Mouse (Mus musculus) ES-E14 (cell line): Measurements from ENCODE around the gene Pik3r6.

ENCODE experiments used
- HCFC1 ChIP-seq: IDR thresholded peaks from 2 replicates; pipeline ENCODE4 v1.6.1; 2012; ENCODE audit warnings: low read length, inconsistent platforms, borderline replicate concordance; ENCODE audit not compliant: insufficient read depth
- MAFK ChIP-seq: IDR thresholded peaks from 2 replicates; pipeline ENCODE4 v1.6.1; 2014; ENCODE audit warnings: mild to moderate bottlenecking, low read depth, low read length, inconsistent platforms; ENCODE audit not compliant: insufficient read depth
- ZC3H11A ChIP-seq: IDR thresholded peaks from 2 replicates; pipeline ENCODE4 v1.6.1; 2012; ENCODE audit warnings: low read depth, mild to moderate bottlenecking, inconsistent platforms, low read length, borderline replicate concordance

DNA sequence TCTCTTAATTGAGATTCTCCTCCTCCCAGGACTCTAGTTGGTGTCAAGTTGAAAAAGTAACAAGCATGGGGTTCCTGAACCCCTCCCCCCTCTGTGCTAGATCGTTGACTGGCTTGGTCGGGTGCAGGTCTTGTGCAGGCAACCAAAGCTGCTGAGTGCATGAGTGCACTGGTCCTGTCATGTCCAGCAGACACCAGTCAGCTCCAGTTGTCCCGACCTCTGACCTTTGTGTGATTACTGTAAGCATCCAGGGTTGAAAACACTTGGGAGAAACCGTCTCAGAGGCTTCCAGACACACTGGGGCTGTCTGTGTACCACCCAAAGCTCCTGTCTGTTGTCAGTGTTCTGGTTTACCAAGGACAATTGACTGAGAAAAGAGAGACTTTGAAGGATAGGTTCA lies 47.5 kb downstream of the Pik3r6 start:
- TF ChIP-seq HCFC1 (no peak), MAFK (no peak), ZC3H11A (no peak)
